ENCODE assay signal across 9 mouse cellular contexts in genomic region chr1:168380241-168380770, GRCm38 (mm10). TPM values are rescaled to one million over a fixed set of nuclear protein-coding genes. Genes with fewer than 3 reads are reported as not detected.
DNase-seq lines count a peak whose midpoint lies in the region; ATAC-seq and TF ChIP-seq lines count a peak whose summit lies in the region.
"Had no signal": no experiment of that assay in that cellular context is flagged by ENCODE, and none has a peak within 500 bp of the region (broad histone marks: within the 10 kb centered on the region; RNA-seq: fewer than 3 reads in every experiment).

No protein-coding gene starts in this region.

- peak; percentile 47 for DNase-seq in liver, adult 2 months (ENCODE audit: extremely low read depth, low read depth, low spot score)
- DNase-seq in liver, embryonic 11.5 days (ENCODE audit: low spot score): no peak
- peak; percentile 71 to 74 for DNase-seq in heart, adult 18-20 months
- peak; percentile 74 for DNase-seq in kidney, postnatal 0 days (ENCODE audit: low spot score)
- DNase-seq in left cerebral cortex, adult 18-20 months (ENCODE audit: low spot score in 2 of 2): no peak
- no peak for DNase-seq in adrenal gland, postnatal 36 days
- DNase-seq in c-Kit-positive CD71-positive TER-119-positive erythroid progenitor cells, embryonic 14.5 days (ENCODE audit: low spot score): no peak

- ATAC-seq in liver, embryonic 11.5 days (replicated peaks; ENCODE audit: low FRiP score): no peak
- ATAC-seq in kidney, postnatal 0 days (replicated peaks; ENCODE audit: low FRiP score, low read depth): 0 out of 2 replicates have a peak, but pooled peaks have one; percentile 6
- no peak for ATAC-seq in stomach, embryonic 16.5 days (ENCODE audit: insufficient read depth, low FRiP score)

- H3K27me3 ChIP-seq in liver, adult 2 months (ENCODE audit: control insufficient read depth, insufficient read depth, low read length): no peaks in the 10 kb centered on the region
- H3K27me3 ChIP-seq in liver, embryonic 11.5 days (replicated peaks; ENCODE audit: control insufficient read depth, insufficient read depth, low read length): no peaks in the 10 kb centered on the region
- H3K27me3 ChIP-seq in kidney, postnatal 0 days (ENCODE audit: insufficient read depth, low read length): no peaks in the 10 kb centered on the region
- no peaks in the 10 kb centered on the region for H3K27me3 ChIP-seq in stomach, embryonic 16.5 days (ENCODE audit: control insufficient read depth, insufficient read depth, low read length)
- H3K27me3 ChIP-seq: megakaryocyte, embryonic 14.5 days had no signal

- 59% methylated on average over 9 of the region's 9 CpGs for whole genome bisulfite sequencing in liver, adult 2 months
- WGBS in liver, embryonic 11.5 days: 60% methylated on average over 9 of the region's 9 CpGs
- 15% methylated on average over 9 of the region's 9 CpGs for WGBS in kidney, postnatal 0 days
- 42% methylated on average over 9 of the region's 9 CpGs for WGBS in stomach, embryonic 16.5 days

- H3K79me2 ChIP-seq in liver, adult 2 months (ENCODE audit: control insufficient read depth, insufficient read depth, low read length): no peaks in the 10 kb centered on the region

- H3K4me2 ChIP-seq in liver, embryonic 11.5 days: no peak overlapping the region
- 0 out of 2 replicates have a peak overlapping the region, but pooled peaks have one; percentile 9 for H3K4me2 ChIP-seq in kidney, postnatal 0 days (ENCODE audit: low read length)
- no peak overlapping the region for H3K4me2 ChIP-seq in stomach, embryonic 16.5 days (ENCODE audit: low read depth, low read length)

- no peak for TF ChIP-seq CTCF in liver, adult 2 months (IDR thresholded peaks at IDR 0.05; ENCODE audit: low read depth, low read length)
- TF ChIP-seq CTCF in kidney, postnatal 0 days (IDR thresholded peaks at IDR 0.05; ENCODE audit: low read depth): no peak

- TF ChIP-seq POLR2A in liver, adult 2 months (IDR thresholded peaks at IDR 0.05; ENCODE audit: extremely low read depth, insufficient read depth, low read length): no peak

- H3K27ac ChIP-seq in liver, adult 2 months (replicated peaks; ENCODE audit: insufficient read depth, low read depth, low read length): no peak overlapping the region
- no peak overlapping the region for H3K27ac ChIP-seq in liver, embryonic 11.5 days (ENCODE audit: low read depth, low read length)
- 0 out of 2 replicates have a peak overlapping the region, but pooled peaks have one; percentile 42 for H3K27ac ChIP-seq in kidney, postnatal 0 days
- H3K27ac ChIP-seq in stomach, embryonic 16.5 days (ENCODE audit: low read length): 0 out of 2 replicates have a peak overlapping the region, but pooled peaks have one; percentile 4

- H3K4me1 ChIP-seq in liver, adult 2 months (ENCODE audit: control insufficient read depth, insufficient read depth, low read length): peaks cover 9% of the 10 kb centered on the region
- peaks cover 17% of the 10 kb centered on the region; the same call in 1 of the 2 replicates for H3K4me1 ChIP-seq in liver, embryonic 11.5 days (replicated peaks; ENCODE audit: control insufficient read depth, insufficient read depth, low read length)
- peaks cover 54% of the 10 kb centered on the region for H3K4me1 ChIP-seq in kidney, postnatal 0 days (replicated peaks; ENCODE audit: insufficient read depth, low read length)
- H3K4me1 ChIP-seq in stomach, embryonic 16.5 days (ENCODE audit: control insufficient read depth, insufficient read depth, low read length): peaks cover 55% of the 10 kb centered on the region

- no peaks in the 10 kb centered on the region for H3K36me3 ChIP-seq in liver, adult 2 months (ENCODE audit: control insufficient read depth, insufficient read depth, low read length)
- no peaks in the 10 kb centered on the region for H3K36me3 ChIP-seq in liver, embryonic 11.5 days (ENCODE audit: control insufficient read depth, insufficient read depth, low read length)
- no peaks in the 10 kb centered on the region for H3K36me3 ChIP-seq in kidney, postnatal 0 days (ENCODE audit: insufficient read depth, low read length)
- H3K36me3 ChIP-seq in stomach, embryonic 16.5 days (ENCODE audit: control insufficient read depth, insufficient read depth, low read length): no peaks in the 10 kb centered on the region

- no peak overlapping the region for H3K9ac ChIP-seq in liver, adult 2 months (ENCODE audit: low read depth, low read length)
- no peak overlapping the region for H3K9ac ChIP-seq in liver, embryonic 11.5 days (ENCODE audit: low read depth, low read length)
- no peak overlapping the region for H3K9ac ChIP-seq in kidney, postnatal 0 days (ENCODE audit: low read depth, low read length)
- H3K9ac ChIP-seq in stomach, embryonic 16.5 days (ENCODE audit: low read length): no peak overlapping the region

- no peak overlapping the region for H3K4me3 ChIP-seq in liver, adult 2 months (ENCODE audit: insufficient read depth, low read depth, low read length)
- no peak overlapping the region for H3K4me3 ChIP-seq in liver, embryonic 11.5 days (ENCODE audit: low read depth, low read length)
- no peak overlapping the region for H3K4me3 ChIP-seq in kidney, postnatal 0 days (replicated peaks; ENCODE audit: low read depth, low read length)
- no peak overlapping the region for H3K4me3 ChIP-seq in stomach, embryonic 16.5 days (replicated peaks; ENCODE audit: low read length)
- H3K4me3 ChIP-seq: megakaryocyte, embryonic 14.5 days had no signal

- H3K9me3 ChIP-seq in liver, embryonic 11.5 days (ENCODE audit: control insufficient read depth, low read length): no peaks in the 10 kb centered on the region
- H3K9me3 ChIP-seq in kidney, postnatal 0 days (replicated peaks; ENCODE audit: low read length): no peaks in the 10 kb centered on the region
- no peaks in the 10 kb centered on the region for H3K9me3 ChIP-seq in stomach, embryonic 16.5 days (replicated peaks; ENCODE audit: control insufficient read depth, low read length)
- H3K9me3 ChIP-seq: megakaryocyte, embryonic 14.5 days had no signal

RNA-seq across cellular contexts. Expression of gene Pbx1, which starts 51.8 kb away (rescaled TPM):
- total RNA-seq in liver, adult 2 months (2014; rRNA removed): 6.1 and 8.1 TPM in 2 replicates
- polyA plus RNA-seq in liver, adult 2 months (2012; rRNA removed): 7.7 and 9.9 TPM in 2 replicates
- polyA plus RNA-seq in liver, embryonic 11.5 days (2014; fragmentation: Nextera tagmentation; extraction: Ambion mirVana): 14.6 and 17.0 TPM in 2 replicates
- total RNA-seq in heart, adult 18-20 months (2021): 10 to 100 TPM; 49.2 to 51.9 TPM
- 55.7 and 59.4 TPM in 2 replicates for polyA plus RNA-seq in kidney, postnatal 0 days (2015; fragmentation: Nextera tagmentation; extraction: Ambion mirVana)
- 32.4 and 35.6 TPM in 2 replicates for polyA plus RNA-seq in stomach, embryonic 16.5 days (2015; fragmentation: Nextera tagmentation; extraction: Ambion mirVana)
- 100 to 1,000 TPM; 130 to 135 TPM for total RNA-seq in left cerebral cortex, adult 18-20 months (2021)
- total RNA-seq in adrenal gland, postnatal 36 days (2021): 100 to 1,000 TPM; 162 to 190 TPM

Comparison
In these comparisons a context has a peak if more than half of its experiments do, and no peak if none do; other contexts are left out.
1. DNase-seq: peak in liver, adult 2 months (single experiment), heart, adult 18-20 months (2 of 2) and kidney, postnatal 0 days (single experiment); none in liver, embryonic 11.5 days (single experiment), left cerebral cortex, adult 18-20 months (0 of 2), adrenal gland, postnatal 36 days (0 of 2) and c-Kit-positive CD71-positive TER-119-positive erythroid progenitor cells, embryonic 14.5 days (single experiment).
2. H3K27ac ChIP-seq: peak in kidney, postnatal 0 days (single experiment) and stomach, embryonic 16.5 days (single experiment); none in liver, adult 2 months (single experiment) and liver, embryonic 11.5 days (single experiment).